Mouse (Mus musculus): Measurements from ENCODE around the gene Pard6b.

Pard6b gene

GRCm38 (mm10) chr2:168065511-168065910 lies 15.3 kb upstream of the Pard6b start:
- no peak for DNase-seq

DNA sequence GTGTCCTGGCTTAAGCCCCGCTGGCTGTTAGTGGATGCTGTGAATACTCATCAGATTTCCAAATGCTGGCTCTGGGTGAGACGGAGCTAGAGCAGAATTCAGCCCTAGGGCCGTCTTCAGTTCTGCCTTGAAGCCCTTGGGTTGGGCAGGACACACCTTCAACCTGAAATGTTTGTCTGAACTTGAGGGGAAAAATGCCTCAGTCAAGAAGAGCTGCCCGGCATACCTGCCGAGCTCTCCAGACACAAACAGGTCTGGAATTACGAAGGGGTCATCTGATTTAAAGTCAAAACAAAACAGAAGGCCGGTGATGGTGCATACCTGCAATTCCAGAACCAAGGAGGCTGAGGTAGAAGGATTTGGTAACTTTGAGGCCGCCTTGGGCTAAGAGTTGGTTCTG lies 14.0 kb upstream of the Pard6b start:
- DNase-seq = no peak

GRCm38 (mm10) chr2:168070425-168070824 lies 10.4 kb upstream of the Pard6b start:
- DNase-seq = no peak

- DNase-seq = peak; percentile 59
Observed at GRCm38 (mm10) chr2:168072436-168073131, 8.2 kb upstream of the Pard6b start.

GRCm38 (mm10) chr2:168073722-168074121 lies 7.1 kb upstream of the Pard6b start:
- DNase-seq = no peak

DNA sequence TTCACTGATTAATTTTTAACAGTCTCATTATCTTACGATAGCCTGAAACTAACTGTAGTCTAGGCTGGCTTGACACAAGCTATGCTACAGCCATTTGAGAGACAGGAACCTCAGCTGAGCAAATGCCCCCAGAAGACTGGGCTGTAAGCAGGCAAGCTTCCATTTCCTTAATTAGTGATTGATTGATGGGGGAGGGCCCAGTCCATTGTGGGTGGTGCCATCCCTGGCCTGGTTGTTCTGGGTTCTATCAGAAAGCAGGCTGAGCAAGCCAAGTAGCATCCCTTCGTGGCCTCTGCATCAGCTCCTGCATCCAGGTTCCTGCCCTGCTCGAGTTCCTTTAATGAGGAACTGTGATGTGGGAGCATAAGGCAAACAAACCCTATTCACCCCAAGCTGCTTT lies 6.3 kb upstream of the Pard6b start:
- no peak for DNase-seq

- peak; percentile 45 for DNase-seq
Observed at GRCm38 (mm10) chr2:168076840-168077576, 3.8 kb upstream of the Pard6b start.

- DNase-seq = peak; percentile 85
Observed at GRCm38 (mm10) chr2:168078107-168078830, 2.5 kb upstream of the Pard6b start.

- DNase-seq = no peak
Observed at GRCm38 (mm10) chr2:168081299-168081932, 612 bp downstream of the Pard6b start.

- DNase-seq = no peak
Observed at GRCm38 (mm10) chr2:168081933-168082306, 1.1 kb downstream of the Pard6b start.

- no peak for DNase-seq
Observed at GRCm38 (mm10) chr2:168083593-168083992, 2.8 kb downstream of the Pard6b start.

- DNase-seq = no peak
Observed at GRCm38 (mm10) chr2:168084228-168084627, 3.4 kb downstream of the Pard6b start.

GRCm38 (mm10) chr2:168085621-168086265 lies 4.9 kb downstream of the Pard6b start:
- no peak for DNase-seq

GRCm38 (mm10) chr2:168086318-168086717 lies 5.5 kb downstream of the Pard6b start:
- DNase-seq = no peak

DNA sequence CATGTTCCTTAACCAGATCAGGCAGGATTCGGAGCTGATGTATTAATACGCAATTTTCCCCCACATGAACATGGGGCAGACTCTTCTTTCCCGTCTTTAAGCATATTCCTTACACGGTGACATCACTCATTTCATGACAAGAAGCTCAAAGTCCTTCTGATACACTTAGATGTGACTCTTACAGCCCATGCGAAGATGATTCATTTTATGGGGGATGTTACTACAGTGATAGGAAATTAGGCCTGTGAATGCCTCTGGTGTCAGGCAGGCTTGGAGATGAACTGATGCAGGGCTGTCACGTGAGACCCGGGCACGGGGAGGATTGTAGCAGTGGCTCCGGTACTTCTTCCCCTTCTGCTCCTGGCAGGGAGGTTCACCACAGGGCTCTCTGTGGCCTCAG lies 6.0 kb downstream of the Pard6b start:
- no peak for DNase-seq

DNA sequence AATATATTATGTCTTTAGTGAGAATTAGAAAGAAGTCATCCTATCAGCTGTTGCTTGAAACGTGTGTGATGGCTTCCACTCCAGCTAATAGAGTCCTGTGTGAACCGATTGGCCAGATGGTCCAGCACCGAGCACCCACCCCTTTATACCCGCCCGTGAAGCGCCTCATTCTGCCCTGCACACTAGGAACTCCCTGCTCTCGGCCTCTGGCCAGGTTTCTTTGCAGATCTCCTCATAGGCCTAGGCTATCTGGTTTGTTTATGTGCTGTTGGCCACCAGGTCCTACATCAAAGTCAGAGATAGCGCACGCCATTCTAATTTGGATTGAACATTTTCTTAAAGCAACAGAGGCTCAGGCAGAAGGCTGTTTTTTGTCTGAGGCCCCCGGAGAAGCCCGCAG lies 10.8 kb downstream of the Pard6b start:
- no peak for DNase-seq

GRCm38 (mm10) chr2:168093077-168093476 lies 12.3 kb downstream of the Pard6b start:
- DNase-seq = no peak

DNA sequence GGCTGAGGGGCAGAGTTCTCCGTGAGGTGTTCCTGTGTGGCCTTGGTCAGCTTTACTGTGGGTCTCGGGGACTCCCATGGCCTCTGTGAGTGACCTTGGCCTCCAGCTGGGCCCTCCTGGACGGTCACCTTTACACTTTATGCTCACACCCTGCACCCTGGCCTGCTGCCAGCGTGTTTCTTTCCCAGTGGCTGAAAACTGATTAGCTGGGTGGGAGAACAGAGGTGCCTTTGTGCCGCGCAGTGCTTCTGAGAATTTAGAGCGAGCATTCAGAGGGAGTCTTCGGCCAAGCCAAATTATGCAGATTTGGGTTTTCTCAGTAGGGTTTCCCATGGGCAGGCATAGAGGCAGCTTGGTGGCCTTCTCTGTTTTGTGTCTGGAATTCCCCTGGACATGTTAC lies 14.3 kb downstream of the Pard6b start:
- DNase-seq = no peak

DNA sequence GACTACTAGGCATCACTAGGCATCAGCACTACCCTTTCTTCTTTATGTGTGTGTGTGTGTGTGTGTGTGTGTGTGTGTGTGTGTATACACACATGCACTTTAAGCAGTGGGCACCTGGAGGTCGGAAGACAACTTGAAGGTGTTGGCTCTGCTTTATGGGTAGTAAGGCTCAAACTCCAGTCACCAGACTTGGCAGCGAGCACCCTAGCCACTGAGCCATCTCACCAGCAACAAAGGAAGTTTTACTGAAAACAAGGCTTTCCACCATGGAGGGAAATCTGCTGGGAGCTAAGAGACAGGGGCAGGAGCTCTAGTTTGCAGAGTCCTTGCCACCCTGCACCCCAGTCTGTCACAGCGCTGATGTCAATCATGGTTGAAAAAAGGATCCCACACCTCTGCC lies 15.7 kb downstream of the Pard6b start:
- no peak for DNase-seq

GRCm38 (mm10) chr2:168098040-168098439 lies 17.2 kb downstream of the Pard6b start:
- peak; percentile 84 for DNase-seq

DNA sequence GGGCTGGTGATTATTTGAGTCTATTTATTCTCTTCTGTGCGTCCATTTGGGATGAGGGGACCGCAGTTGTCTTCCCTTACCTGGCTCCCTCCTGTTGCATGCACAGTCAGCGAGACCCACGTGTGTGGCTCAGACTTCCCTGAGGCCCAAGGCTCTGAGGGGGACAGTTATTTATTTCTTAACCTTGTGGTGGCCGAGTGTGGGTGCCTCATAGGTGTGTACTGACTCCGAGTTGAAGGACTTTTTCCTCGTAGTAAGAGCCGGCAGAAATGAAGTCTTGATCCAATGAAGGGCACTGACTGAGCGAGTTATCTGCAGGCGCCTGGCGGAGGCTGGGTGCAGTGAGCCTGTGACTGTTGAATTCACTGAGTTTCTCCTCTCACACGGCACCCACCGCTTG lies 19.2 kb downstream of the Pard6b start:
- DNase-seq = no peak

- no peak for DNase-seq
Observed at GRCm38 (mm10) chr2:168101805-168102204, 21.0 kb downstream of the Pard6b start.

GRCm38 (mm10) chr2:168103341-168103740 lies 22.5 kb downstream of the Pard6b start:
- DNase-seq = no peak

Data from lung, postnatal 10 days (tissue).